Mouse (Mus musculus): ENCODE measurements at regions not wholly inside any gene's neighbourhood (a gene's known extent, or its start where the extent isn't known, plus 50 kb on each side); places are given as distances from the start of the nearest gene placed in this dataset.

DNA sequence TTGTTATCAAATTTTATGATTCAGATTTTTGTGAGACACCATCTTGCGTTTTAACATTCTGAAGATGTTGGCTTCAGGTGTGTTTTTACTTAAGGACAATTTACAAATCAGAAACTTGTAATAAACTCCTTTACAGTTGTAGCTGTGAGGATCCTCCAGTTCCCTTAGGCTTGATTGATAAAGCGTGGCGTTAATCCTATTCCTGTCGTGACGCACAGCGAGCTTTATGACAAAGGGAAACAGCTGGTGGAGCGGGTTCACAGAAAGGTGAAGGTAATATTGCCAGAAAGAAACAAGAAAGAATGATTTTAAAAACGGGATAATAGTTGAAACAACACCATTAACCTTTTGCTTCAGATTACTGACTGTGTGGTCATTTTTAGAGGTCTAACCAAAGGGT is 60.7 kb upstream of the Arrdc4 start:
- H3K4me3 ChIP-seq (ENCODE audit: low read depth, low read length), result no peak overlapping the region
- no peaks in the 10 kb centered on the region for H3K4me1 ChIP-seq (ENCODE audit: control insufficient read depth, insufficient read depth, low read length)
- no peak overlapping the region for H3K4me2 ChIP-seq (ENCODE audit: low read length)
- WGBS, result 65% methylated on average over 8 of the region's 8 CpGs
- H3K9me3 ChIP-seq (replicated peaks; ENCODE audit: control insufficient read depth, low read length), result no peaks in the 10 kb centered on the region
- H3K27me3 ChIP-seq (replicated peaks; ENCODE audit: control insufficient read depth, insufficient read depth, low read length), result no peaks in the 10 kb centered on the region
- no peak for DNase-seq (ENCODE audit: low spot score)
- ATAC-seq, result no peak
- no peak overlapping the region for H3K9ac ChIP-seq (ENCODE audit: low read length)
- no peak overlapping the region for H3K27ac ChIP-seq (ENCODE audit: low read depth, low read length)
- H3K36me3 ChIP-seq (ENCODE audit: control insufficient read depth, insufficient read depth, low read length), result no peaks in the 10 kb centered on the region

Data from forebrain, embryonic 14.5 days (tissue).